Mouse (Mus musculus): ENCODE data around the gene Wwc1.

Gene Wwc1

GRCm38 (mm10) chr11:35950466-35950865 is 29.9 kb downstream of the Wwc1 start:
- ChIA-PET CTCF (no interaction called here), POLR2A (interaction anchor here in 3 of 4 experiments (0.6 to 1.9 kb wide), 7 partner anchors 9 to 78 kb away, joined by 3 to 8 read pairs (median 4); no protein-coding TSS in a partner anchor)

DNA sequence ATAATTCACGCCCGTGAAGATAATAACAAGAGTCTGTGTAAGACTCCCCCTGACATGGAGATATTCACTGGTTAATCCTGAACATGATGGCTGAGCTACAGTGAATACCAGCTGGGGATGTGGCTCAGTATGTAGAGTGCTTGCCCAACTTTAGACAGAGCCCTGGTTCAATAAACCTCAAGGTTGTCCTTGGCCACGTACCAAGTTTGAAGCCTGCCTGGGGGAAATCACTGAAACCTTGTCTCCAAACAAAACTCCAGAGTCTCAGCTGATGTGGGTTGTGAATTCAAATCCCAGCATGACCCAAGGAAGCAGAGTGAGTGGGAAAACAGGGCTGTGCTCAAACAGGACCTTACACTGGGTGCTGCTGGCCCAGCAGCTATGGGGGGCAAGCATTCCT is 30.3 kb downstream of the Wwc1 start:
- ChIA-PET POLR2A (interaction anchor here in 3 of 4 experiments (0.6 to 2.8 kb wide), 13 partner anchors 10 to 77 kb away, joined by 3 to 11 read pairs (median 5); no protein-coding TSS in a partner anchor), CTCF (no interaction called here)

- ChIA-PET POLR2A (interaction anchor here (0.5 to 3.6 kb wide), 37 partner anchors 8 to 580 kb away, joined by 3 to 23 read pairs (median 5); partner anchors contain the start of gene Wwc1 (in 1 of the 4)), CTCF (interaction anchor here in 1 of 4 experiments (1.2 kb wide), 1 partner anchor 53 kb away, joined by 5 read pairs; no protein-coding TSS in a partner anchor)
Observed at GRCm38 (mm10) chr11:35948457-35948881, 31.9 kb downstream of the Wwc1 start.

DNA sequence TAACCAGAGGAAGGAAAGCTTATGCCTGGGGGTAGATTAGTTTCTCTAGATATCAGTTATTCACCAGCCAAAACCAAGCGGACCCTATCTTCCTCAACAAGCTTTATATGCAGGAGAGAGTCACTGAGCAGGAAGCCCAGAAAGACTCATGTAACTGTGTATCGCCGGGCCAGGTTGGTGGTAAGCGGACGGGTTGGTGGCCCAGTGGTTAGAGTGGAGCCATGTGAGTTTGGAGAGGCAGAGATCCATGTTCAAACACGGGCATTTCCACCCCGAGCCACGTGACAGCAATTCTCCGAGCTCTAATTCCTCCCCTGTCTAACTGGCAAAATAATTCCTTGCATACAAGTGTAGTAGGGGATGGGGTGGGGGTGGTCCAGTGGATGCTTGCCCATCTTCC is 32.4 kb downstream of the Wwc1 start:
- ChIA-PET POLR2A (interaction anchor here in 3 of 4 experiments (0.7 to 3.6 kb wide), 32 partner anchors 9 to 579 kb away, joined by 3 to 23 read pairs (median 5); partner anchors contain the start of gene Wwc1 (in 1 of the 3)), CTCF (interaction anchor here in 3 of 4 experiments (0.6 to 1.2 kb wide), 3 partner anchors 25 to 205 kb away, joined by 3 to 5 read pairs (median 3); no protein-coding TSS in a partner anchor)

DNA sequence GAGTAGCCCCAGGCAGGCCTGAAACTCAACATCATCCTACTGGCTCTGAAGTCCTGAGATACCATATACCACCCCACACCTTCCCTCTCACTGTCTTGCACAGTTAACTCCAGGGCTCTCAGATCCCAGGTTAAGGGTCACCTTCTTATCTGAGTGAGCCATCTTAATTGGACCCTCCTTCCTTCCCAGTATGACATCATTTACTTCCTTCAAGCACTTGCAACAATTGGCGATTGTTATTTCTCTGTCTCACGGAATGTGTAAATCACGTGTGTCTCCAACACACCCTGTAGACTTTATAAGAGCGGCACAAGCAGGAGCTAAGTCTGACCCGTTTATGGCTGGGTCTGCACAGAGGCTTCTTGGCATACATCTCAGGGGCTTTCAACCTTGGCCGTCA is 35.1 kb downstream of the Wwc1 start:
- POLR2A ChIA-PET = interaction anchor here (0.6 to 3.1 kb wide), 31 partner anchors 8 to 163 kb away, joined by 3 to 18 read pairs (median 4); partner anchors contain the start of gene Wwc1 (in 1 of the 4)
- CTCF ChIA-PET = interaction anchor here in 1 of 4 experiments (1.2 kb wide), 1 partner anchor 55 kb away, joined by 4 read pairs; no protein-coding TSS in a partner anchor

DNA sequence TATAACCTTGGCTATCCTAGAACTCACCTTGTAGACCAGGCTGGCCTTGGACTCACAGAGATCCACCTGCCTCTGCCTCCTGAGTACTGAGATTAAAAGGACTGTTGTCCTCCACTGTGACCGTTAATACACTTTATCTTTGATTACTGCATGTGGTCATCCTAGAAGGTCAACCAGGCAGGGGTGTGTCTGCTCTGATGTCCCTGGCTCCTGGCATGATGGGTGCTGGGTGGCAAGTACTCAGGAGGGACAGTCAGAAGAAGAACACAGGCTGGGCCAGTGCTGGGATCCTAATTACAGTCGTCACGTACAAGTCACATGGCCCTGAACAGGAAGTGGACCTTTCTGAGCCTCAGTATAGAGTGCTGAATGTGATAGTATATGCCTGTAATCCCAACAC is 38.7 kb downstream of the Wwc1 start:
- ChIA-PET POLR2A (interaction anchor here in 1 of 4 experiments (0.7 to 1.1 kb wide), 3 partner anchors 34 to 41 kb away, joined by 3 read pairs; no protein-coding TSS in a partner anchor), CTCF (interaction anchor here in 1 of 4 experiments (0.6 kb wide), 1 partner anchor 22 kb away, joined by 3 read pairs; no protein-coding TSS in a partner anchor)

GRCm38 (mm10) chr11:35941064-35941463 is 39.3 kb downstream of the Wwc1 start:
- CTCF ChIA-PET = interaction anchor here in 1 of 4 experiments (0.7 kb wide), 1 partner anchor 15 kb away, joined by 3 read pairs; no protein-coding TSS in a partner anchor
- POLR2A ChIA-PET = no interaction called here

GRCm38 (mm10) chr11:35938790-35939385 is 41.4 kb downstream of the Wwc1 start:
- ChIA-PET POLR2A (interaction anchor here in 2 of 4 experiments (0.8 to 1.8 kb wide), 5 partner anchors 10 to 62 kb away, joined by 3 to 9 read pairs (median 3); no protein-coding TSS in a partner anchor), CTCF (interaction anchor here in 2 of 4 experiments (0.6 to 1.1 kb wide), 2 partner anchors 32 to 62 kb away, joined by 3 read pairs; no protein-coding TSS in a partner anchor)

DNA sequence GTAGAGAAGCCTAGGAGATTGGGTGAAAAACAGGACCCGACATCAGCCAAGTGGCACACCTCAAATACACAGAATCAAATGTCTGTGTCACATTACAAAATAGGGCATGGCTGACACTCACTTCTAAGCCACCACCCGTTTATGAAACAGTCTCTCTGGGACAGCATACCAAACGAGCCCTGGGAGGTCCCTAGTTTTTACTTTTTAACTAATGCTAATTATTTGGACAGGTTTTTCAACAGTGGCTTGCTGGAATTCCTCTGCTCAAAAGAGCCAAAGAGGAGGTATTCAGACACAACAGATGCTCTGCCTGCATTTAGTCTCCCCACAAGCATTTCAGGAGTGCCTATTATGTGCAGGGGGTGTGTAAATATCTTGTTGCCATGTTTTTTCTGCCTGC is 44.7 kb downstream of the Wwc1 start:
- ChIA-PET POLR2A (interaction anchor here in 3 of 4 experiments (1.0 to 2.7 kb wide), 8 partner anchors 10 to 91 kb away, joined by 3 to 12 read pairs (median 5); no protein-coding TSS in a partner anchor), CTCF (interaction anchor here in 2 of 4 experiments (0.6 to 1.3 kb wide), 2 partner anchors 83 to 390 kb away, joined by 3 to 4 read pairs; no protein-coding TSS in a partner anchor)

DNA sequence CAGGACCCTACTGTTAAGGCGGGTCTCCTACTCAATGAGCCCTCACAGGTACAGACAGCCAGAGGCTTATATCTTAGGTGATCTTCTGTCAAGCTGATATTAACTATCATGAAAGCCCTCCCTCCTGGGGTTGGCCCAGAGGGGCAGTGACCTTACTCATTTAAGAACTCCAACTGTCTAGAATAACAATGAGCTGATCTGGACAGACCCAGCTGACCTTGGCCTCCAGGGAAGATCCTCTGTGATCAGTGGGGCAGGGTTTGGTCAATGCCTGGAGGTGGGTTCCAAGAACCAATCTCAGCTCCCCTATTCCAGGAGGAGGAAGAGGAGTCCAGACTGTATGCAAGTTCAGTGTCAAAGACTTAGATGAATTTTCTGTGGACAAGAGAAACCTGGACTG is 45.2 kb downstream of the Wwc1 start:
- ChIA-PET CTCF (interaction anchor here in 1 of 4 experiments (1.3 kb wide), 1 partner anchor 83 kb away, joined by 4 read pairs; no protein-coding TSS in a partner anchor), POLR2A (interaction anchor here in 3 of 4 experiments (0.5 to 2.7 kb wide), 14 partner anchors 9 to 91 kb away, joined by 3 to 12 read pairs (median 4); no protein-coding TSS in a partner anchor)

GRCm38 (mm10) chr11:35933402-35934085 is 46.8 kb downstream of the Wwc1 start:
- CTCF ChIA-PET = interaction anchor here in 1 of 4 experiments (0.7 kb wide), 1 partner anchor 236 kb away, joined by 6 read pairs; no protein-coding TSS in a partner anchor
- POLR2A ChIA-PET = interaction anchor here in 3 of 4 experiments (0.5 to 1.3 kb wide), 9 partner anchors 10 to 163 kb away, joined by 3 to 4 read pairs (median 3); no protein-coding TSS in a partner anchor

DNA sequence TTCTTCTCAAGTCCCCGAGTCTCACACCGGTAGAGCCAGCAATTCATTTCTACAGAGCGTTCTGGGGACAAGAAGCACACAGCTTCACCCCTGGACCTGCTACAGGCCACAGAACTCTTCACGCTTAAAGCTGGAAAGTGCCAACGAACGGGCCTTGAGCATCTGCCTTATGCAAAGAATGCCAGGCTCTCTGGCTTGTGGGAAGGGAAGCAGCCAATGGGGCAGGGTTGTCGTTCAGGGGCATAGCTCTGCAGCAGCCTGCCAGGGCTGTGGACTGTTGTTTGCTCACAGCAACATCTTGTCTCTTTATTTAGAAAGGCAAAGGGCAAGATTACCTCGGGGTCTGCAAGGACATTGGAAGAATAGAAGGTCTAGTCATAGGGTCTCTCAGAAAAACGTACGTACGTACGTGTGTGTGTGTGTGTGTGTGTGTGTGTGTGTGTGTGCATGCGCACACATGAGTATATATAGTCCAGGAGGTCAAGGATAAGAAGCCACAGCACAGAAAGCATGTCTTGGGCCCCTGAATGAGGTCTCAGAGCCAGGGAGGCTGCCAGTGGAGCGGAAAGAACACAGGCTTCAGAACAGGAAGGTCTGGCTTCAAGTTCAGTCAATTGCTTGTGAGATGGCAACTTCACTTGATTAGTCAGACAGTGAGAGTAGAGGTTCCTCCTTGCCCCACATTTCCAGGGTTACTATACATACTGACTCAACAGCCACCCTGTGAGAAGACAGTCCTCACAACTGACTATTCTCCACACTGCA is 48.0 kb downstream of the Wwc1 start:
- ChIA-PET POLR2A (interaction anchor here in 1 of 4 experiments (0.5 to 1.1 kb wide), 2 partner anchors 11 to 12 kb away, joined by 3 to 4 read pairs; no protein-coding TSS in a partner anchor), CTCF (no interaction called here)

- CTCF ChIA-PET = interaction anchor here in 2 of 4 experiments (1.4 to 2.2 kb wide), 2 partner anchors 71 kb away, joined by 4 read pairs; no protein-coding TSS in a partner anchor
- POLR2A ChIA-PET = interaction anchor here in 3 of 4 experiments (0.6 to 1.0 kb wide), 6 partner anchors 14 to 55 kb away, joined by 3 to 5 read pairs (median 3); no protein-coding TSS in a partner anchor
Observed at GRCm38 (mm10) chr11:35930511-35931060, 49.7 kb downstream of the Wwc1 start.

- POLR2A ChIA-PET = interaction anchor here in 2 of 4 experiments (0.6 to 1.4 kb wide), 8 partner anchors 17 to 50 kb away, joined by 3 to 5 read pairs (median 3); no protein-coding TSS in a partner anchor
- CTCF ChIA-PET = no interaction called here
Observed at GRCm38 (mm10) chr11:35928453-35928852, 51.9 kb downstream of the Wwc1 start.

DNA sequence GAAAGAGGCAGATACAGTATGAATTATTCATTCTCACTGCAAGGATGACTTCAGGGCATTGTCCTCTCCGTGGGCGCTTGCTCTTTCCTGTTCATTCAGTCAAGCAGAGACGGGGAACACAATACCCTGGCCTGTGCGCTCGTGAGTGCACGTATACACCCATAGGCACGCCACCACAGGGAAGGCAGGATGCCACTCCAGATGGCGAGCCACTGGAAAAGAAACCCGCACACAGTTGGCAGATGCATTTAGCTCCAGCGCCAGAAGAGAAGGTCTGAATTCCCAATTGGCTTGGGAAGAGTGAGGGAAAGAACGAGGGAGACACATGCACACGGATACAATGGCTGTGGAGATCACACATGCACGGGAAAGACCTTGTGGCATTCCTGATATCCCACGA is 53.0 kb downstream of the Wwc1 start:
- CTCF ChIA-PET = no interaction called here

DNA sequence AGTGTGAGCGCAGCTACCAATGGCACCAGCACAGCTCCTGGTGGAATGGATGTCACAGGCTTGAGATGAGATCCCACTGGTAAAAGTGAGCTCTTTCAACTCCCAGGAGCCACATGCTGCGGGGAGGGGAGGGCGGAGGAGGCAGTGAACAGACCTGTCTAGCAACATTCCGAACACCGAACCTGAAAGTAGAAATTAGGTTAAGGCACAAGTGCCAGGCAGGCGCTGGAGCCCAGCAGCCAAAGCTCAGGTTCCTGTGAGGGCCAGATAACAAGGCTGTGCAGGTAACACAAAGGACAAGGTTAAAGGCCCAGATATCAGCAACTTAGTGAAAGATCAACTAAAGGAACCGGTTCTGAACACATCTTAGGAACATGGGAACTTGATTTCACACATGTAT is 54.7 kb downstream of the Wwc1 start:
- ChIA-PET POLR2A (interaction anchor here in 2 of 4 experiments (0.6 to 2.8 kb wide), 3 partner anchors 20 to 49 kb away, joined by 3 to 11 read pairs (median 3); no protein-coding TSS in a partner anchor), CTCF (interaction anchor here in 1 of 4 experiments (1.1 kb wide), 1 partner anchor 75 kb away, joined by 3 read pairs; no protein-coding TSS in a partner anchor)

More for the DNA sequence above, 53.0 kb downstream of the Wwc1 start:
- POLR2A ChIA-PET = interaction anchor here in 1 of 4 experiments (0.9 to 2.8 kb wide), 4 partner anchors 19 to 46 kb away, joined by 3 to 11 read pairs (median 4); no protein-coding TSS in a partner anchor
